Mouse (Mus musculus) intestine, embryonic 14.5 days (tissue): ENCODE data around the gene Gad1. TPM values are rescaled to one million over a fixed set of nuclear protein-coding genes. Genes with fewer than 3 reads are reported as not detected.

Experiments
- ATAC-seq: fragments of 200-750 bp; cut with Nextera tagmentation; replicated peaks from 2 replicates; pipeline ENCODE4 v1.8.0; 2017; ENCODE audit warnings: low read depth, moderate number of reproducible peaks, moderate TSS enrichment, moderate library complexity; ENCODE audit not compliant: low FRiP score, low TSS enrichment
- DNase-seq: peaks from one replicate; pipeline ENCODE4 v3.0.0-alpha.2; 2018; ENCODE audit warnings: low spot score
- H3K27ac ChIP-seq: fragments of 300-500 bp; sonication (generic); 2 replicates; pipeline ENCODE4 v1.5.1; 2014; ENCODE audit warnings: low read depth, mild to moderate bottlenecking, control low read depth
- H3K27me3 ChIP-seq: fragments of 300-500 bp; sonication (generic); replicated peaks from 2 replicates; pipeline ENCODE4 v1.6.1; 2014; ENCODE audit warnings: low read length, control low read depth; ENCODE audit not compliant: control insufficient read depth, insufficient read depth
- H3K36me3 ChIP-seq: fragments of 300-500 bp; sonication (generic); 2 replicates; pipeline ENCODE4 v1.6.1; 2014; ENCODE audit warnings: low read length, control low read depth; ENCODE audit not compliant: control insufficient read depth, insufficient read depth
- H3K4me1 ChIP-seq: fragments of 300-500 bp; sonication (generic); replicated peaks from 2 replicates; pipeline ENCODE4 v1.6.1; 2014; ENCODE audit warnings: low read length, control low read depth, mixed read lengths; ENCODE audit not compliant: control insufficient read depth, insufficient read depth
- H3K4me2 ChIP-seq: fragments of 300-500 bp; sonication (generic); 2 replicates; pipeline ENCODE4 v1.6.1; 2014; ENCODE audit warnings: low read length
- H3K4me3 ChIP-seq: fragments of 300-500 bp; sonication (generic); 2 replicates; pipeline ENCODE4 v1.5.1; 2014; ENCODE audit warnings: low read depth, low read length, control low read depth, mixed read lengths
- H3K9ac ChIP-seq: fragments of 300-500 bp; sonication (generic); 2 replicates; pipeline ENCODE4 v1.6.1; 2014; ENCODE audit warnings: mild to moderate bottlenecking, low read length
- H3K9me3 ChIP-seq: fragments of 300-500 bp; sonication (generic); 2 replicates; pipeline ENCODE4 v1.6.1; 2016; ENCODE audit warnings: low read length, control low read depth; ENCODE audit not compliant: control insufficient read depth
- WGBS: fragments of 180-500 bp; shearing (Covaris S2); extraction: QIAGEN DNeasy Blood & Tissue Kit; methylation state at CpG from one replicate; pipeline ENCODE4 v1.1.7; 2014; 5-methylcytosine and 5-hydroxymethylcytosine counted together
- polyA plus RNA-seq: library from polyadenylated mRNA; unstranded; fragments of >200 nt; fragmentation: Nextera tagmentation; extraction: Ambion mirVana; gene quantifications from 2 replicates; pipeline ENCODE4 v1.2.1, GENCODE M21; 2014

Gene Gad1
- polyA plus RNA-seq, 1 experiment from 2014 or later = 0.16 TPM

DNA sequence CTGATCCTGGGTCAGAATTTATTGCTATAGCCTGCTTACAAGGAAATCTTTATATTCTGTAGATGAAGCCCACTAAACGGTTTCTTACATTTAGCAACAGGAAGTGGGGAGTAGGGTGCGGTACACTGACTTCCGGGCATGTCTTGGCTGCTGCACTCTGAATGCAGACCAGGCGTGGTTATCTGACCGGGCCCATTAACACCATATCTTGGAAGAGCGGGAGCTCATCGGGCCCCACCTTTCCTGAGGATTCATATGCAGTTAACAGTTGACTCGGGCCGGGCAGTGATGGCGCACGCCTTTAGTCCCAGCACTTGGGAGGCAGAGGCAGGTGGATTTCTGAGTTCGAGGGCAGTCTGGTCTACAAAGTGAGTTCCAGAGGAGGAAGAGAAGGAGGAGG, 75.5 kb downstream of the Gad1 start:
- DNase-seq (peak; percentile 46), ATAC-seq (no peak)
- H3K4me2 ChIP-seq = no peak overlapping the region
- no peak overlapping the region for H3K27ac ChIP-seq
- no peaks in the 10 kb centered on the region for H3K27me3 ChIP-seq
- no peaks in the 10 kb centered on the region for H3K36me3 ChIP-seq
- WGBS = 90% methylated on average over 12 of the region's 12 CpGs
- H3K4me1 ChIP-seq = 0 out of 2 replicates have a peak, but pooled peaks cover 6% of the 10 kb centered on the region
- H3K9me3 ChIP-seq = no peaks in the 10 kb centered on the region
- H3K9ac ChIP-seq = no peak overlapping the region
- no peak overlapping the region for H3K4me3 ChIP-seq

GRCm38 (mm10) chr2:70629339-70629761, 76.5 kb downstream of the Gad1 start:
- no peak overlapping the region for H3K9ac ChIP-seq
- ATAC-seq (peak; percentile 62; the same call in 1 of the 2 replicates), DNase-seq (peak; percentile 63)
- no peaks in the 10 kb centered on the region for H3K9me3 ChIP-seq
- 0 out of 2 replicates have a peak, but pooled peaks cover 6% of the 10 kb centered on the region for H3K4me1 ChIP-seq
- no peak overlapping the region for H3K4me3 ChIP-seq
- H3K36me3 ChIP-seq = no peaks in the 10 kb centered on the region
- H3K4me2 ChIP-seq = peak overlapping the region; percentile 39
- H3K27me3 ChIP-seq = no peaks in the 10 kb centered on the region
- 12% methylated on average over 10 of the region's 10 CpGs for WGBS
- no peak overlapping the region for H3K27ac ChIP-seq

GRCm38 (mm10) chr2:70629921-70630320, 77.0 kb downstream of the Gad1 start:
- no peaks in the 10 kb centered on the region for H3K27me3 ChIP-seq
- DNase-seq (peak; percentile 45), ATAC-seq (no peak)
- 71% methylated on average over 3 of the region's 3 CpGs for WGBS
- H3K36me3 ChIP-seq = no peaks in the 10 kb centered on the region
- 0 out of 2 replicates have a peak, but pooled peaks cover 6% of the 10 kb centered on the region for H3K4me1 ChIP-seq
- H3K4me3 ChIP-seq = no peak overlapping the region
- H3K4me2 ChIP-seq = peak overlapping the region; percentile 39
- no peak overlapping the region for H3K9ac ChIP-seq
- no peak overlapping the region for H3K27ac ChIP-seq
- H3K9me3 ChIP-seq = no peaks in the 10 kb centered on the region

DNA sequence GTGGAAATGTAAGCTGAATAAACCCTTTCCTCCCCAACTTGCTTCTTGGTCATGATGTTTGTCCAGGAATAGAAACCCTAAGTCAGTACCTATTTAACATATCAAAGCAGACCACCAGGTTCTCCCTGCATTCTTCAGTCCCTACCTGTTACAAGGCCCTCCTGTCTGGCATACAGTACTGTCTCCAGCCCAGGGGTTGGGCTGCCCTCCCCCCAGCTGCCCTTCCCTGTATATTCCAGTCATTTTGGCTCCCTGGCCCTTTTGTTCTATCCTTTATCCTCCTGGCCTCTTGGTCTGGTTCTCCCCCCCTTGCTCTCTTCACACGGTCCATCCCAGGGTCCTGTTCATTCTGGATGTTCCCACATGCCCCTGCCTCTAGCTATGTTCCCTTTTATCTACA, 78.4 kb downstream of the Gad1 start:
- H3K4me2 ChIP-seq = no peak overlapping the region
- H3K9ac ChIP-seq = no peak overlapping the region
- H3K27me3 ChIP-seq = no peaks in the 10 kb centered on the region
- no peaks in the 10 kb centered on the region for H3K36me3 ChIP-seq
- no peaks in the 10 kb centered on the region for H3K9me3 ChIP-seq
- no peak overlapping the region for H3K4me3 ChIP-seq
- no peak overlapping the region for H3K27ac ChIP-seq
- WGBS = 76% methylated on average over 1 of the region's 1 CpGs
- peak; percentile 34 for DNase-seq
- no peak for ATAC-seq
- 0 out of 2 replicates have a peak, but pooled peaks cover 6% of the 10 kb centered on the region for H3K4me1 ChIP-seq

DNA sequence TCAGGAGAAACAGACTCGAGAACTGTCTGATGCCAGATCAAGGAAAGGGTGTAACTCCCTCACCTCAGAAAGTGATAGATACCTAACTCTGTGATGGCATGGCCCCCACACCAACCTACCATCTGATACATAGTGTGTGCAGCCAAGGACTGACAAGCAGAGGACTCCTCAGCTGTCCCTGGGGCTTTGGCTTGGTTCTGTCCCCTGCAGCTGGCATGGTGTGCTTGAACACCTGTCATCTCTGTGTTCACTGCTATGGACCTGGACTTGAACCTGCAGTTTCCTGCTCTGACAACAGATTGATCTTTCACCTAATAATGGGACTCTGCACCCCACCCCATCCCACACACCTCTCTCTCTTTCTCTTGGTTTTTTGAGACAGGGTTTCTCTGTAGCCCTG, 79.5 kb downstream of the Gad1 start:
- H3K27ac ChIP-seq = no peak overlapping the region
- DNase-seq = peak; percentile 21
- no peak overlapping the region for H3K9ac ChIP-seq
- H3K27me3 ChIP-seq = no peaks in the 10 kb centered on the region
- no peak for ATAC-seq
- H3K4me2 ChIP-seq = no peak overlapping the region
- 85% methylated on average over 1 of the region's 1 CpGs for WGBS
- no peak overlapping the region for H3K4me3 ChIP-seq
- 0 out of 2 replicates have a peak, but pooled peaks cover 6% of the 10 kb centered on the region for H3K4me1 ChIP-seq
- H3K9me3 ChIP-seq = no peaks in the 10 kb centered on the region
- no peaks in the 10 kb centered on the region for H3K36me3 ChIP-seq

DNA sequence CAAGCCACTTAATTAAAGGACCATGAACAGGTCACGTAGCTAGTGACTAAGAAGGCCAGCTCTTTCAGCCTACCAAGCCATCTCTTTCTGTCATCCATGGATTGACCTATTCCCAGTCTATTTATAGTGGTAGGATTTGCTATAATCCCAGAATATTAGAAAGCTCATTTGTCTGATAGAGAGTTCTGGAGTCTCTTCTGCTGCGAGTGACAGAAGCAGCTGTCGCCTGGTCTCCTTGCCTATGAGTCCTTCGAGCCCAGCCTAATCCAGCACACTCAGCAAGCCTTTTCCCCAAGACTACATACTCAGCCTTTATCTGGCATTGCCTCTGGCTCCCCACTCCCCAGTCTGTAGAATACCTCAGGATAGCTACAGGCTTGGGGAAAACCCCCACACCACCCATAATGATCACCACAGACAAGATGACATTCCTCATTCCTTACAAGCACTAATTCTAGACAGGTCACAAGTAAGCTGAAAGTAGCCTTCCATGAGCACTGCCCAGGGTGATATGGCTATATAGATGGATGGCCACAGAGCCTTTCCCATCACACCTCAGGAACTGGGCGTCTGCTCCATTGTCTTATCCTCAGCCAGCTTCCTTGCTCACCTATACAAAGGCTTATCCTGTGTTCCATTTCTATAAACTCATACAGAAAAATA, 81.3 kb downstream of the Gad1 start:
- ATAC-seq (no peak), DNase-seq (peak; percentile 12)
- H3K4me2 ChIP-seq = no peak overlapping the region
- 88% methylated on average over 5 of the region's 5 CpGs for WGBS
- no peak overlapping the region for H3K9ac ChIP-seq
- H3K27ac ChIP-seq = no peak overlapping the region
- no peaks in the 10 kb centered on the region for H3K36me3 ChIP-seq
- 0 out of 2 replicates have a peak, but pooled peaks cover 6% of the 10 kb centered on the region for H3K4me1 ChIP-seq
- H3K27me3 ChIP-seq = no peaks in the 10 kb centered on the region
- no peaks in the 10 kb centered on the region for H3K9me3 ChIP-seq
- H3K4me3 ChIP-seq = no peak overlapping the region

- Histone ChIP-seq H3K9me3 (no peaks in the 10 kb centered on the region), H3K4me3 (no peak overlapping the region), H3K4me1 (no peaks in the 10 kb centered on the region), H3K9ac (no peak overlapping the region), H3K27me3 (no peaks in the 10 kb centered on the region), H3K27ac (no peak overlapping the region), H3K36me3 (no peaks in the 10 kb centered on the region), H3K4me2 (no peak overlapping the region)
- DNase-seq (no peak), ATAC-seq (no peak)
Measured at GRCm38 (mm10) chr2:70640968-70641367, 88.1 kb downstream of the Gad1 start.

- Histone ChIP-seq H3K27ac (no peak overlapping the region), H3K4me2 (no peak overlapping the region), H3K4me1 (no peaks in the 10 kb centered on the region), H3K9me3 (no peaks in the 10 kb centered on the region), H3K9ac (no peak overlapping the region), H3K27me3 (no peaks in the 10 kb centered on the region), H3K36me3 (no peaks in the 10 kb centered on the region), H3K4me3 (no peak overlapping the region)
- no peak for DNase-seq
- no peak for ATAC-seq
- WGBS = 49% methylated on average over 16 of the region's 16 CpGs
Measured at GRCm38 (mm10) chr2:70642971-70643565, 90.2 kb downstream of the Gad1 start.
